Mouse (Mus musculus): ENCODE measurements around the gene Ptpru.

Gene Ptpru

GRCm38 (mm10) chr4:131781023-131781422 is 57.1 kb downstream of the Ptpru start:
- DNase-seq: no peak

GRCm38 (mm10) chr4:131778616-131779275 is 59.3 kb downstream of the Ptpru start:
- DNase-seq: peak; percentile 79

GRCm38 (mm10) chr4:131771384-131771783 is 66.7 kb downstream of the Ptpru start:
- no peak for DNase-seq

GRCm38 (mm10) chr4:131763911-131764310 is 74.2 kb downstream of the Ptpru start:
- DNase-seq: no peak

- DNase-seq: no peak
Measured at GRCm38 (mm10) chr4:131763479-131763878, 74.6 kb downstream of the Ptpru start.

GRCm38 (mm10) chr4:131762211-131762784 is 75.8 kb downstream of the Ptpru start:
- no peak for DNase-seq

GRCm38 (mm10) chr4:131752204-131752837 is 85.8 kb downstream of the Ptpru start:
- DNase-seq: no peak

GRCm38 (mm10) chr4:131751561-131751960 is 86.5 kb downstream of the Ptpru start:
- DNase-seq: no peak

- DNase-seq: no peak
Measured at GRCm38 (mm10) chr4:131749802-131750201, 88.3 kb downstream of the Ptpru start.

GRCm38 (mm10) chr4:131744685-131745043 is 93.4 kb downstream of the Ptpru start:
- no peak for DNase-seq

- DNase-seq: no peak
Measured at GRCm38 (mm10) chr4:131743831-131744684, 94.0 kb downstream of the Ptpru start.

- no peak for DNase-seq
Measured at GRCm38 (mm10) chr4:131743031-131743430, 95.1 kb downstream of the Ptpru start.

GRCm38 (mm10) chr4:131740621-131741020 is 97.5 kb downstream of the Ptpru start:
- no peak for DNase-seq

GRCm38 (mm10) chr4:131728628-131729027 is 109.5 kb downstream of the Ptpru start:
- no peak for DNase-seq

- DNase-seq: peak; percentile 66
Measured at GRCm38 (mm10) chr4:131723415-131724080, 114.5 kb downstream of the Ptpru start.

- peak; percentile 21 for DNase-seq
Measured at GRCm38 (mm10) chr4:131722121-131722841, 115.8 kb downstream of the Ptpru start.

- DNase-seq: no peak
Measured at GRCm38 (mm10) chr4:131719151-131719550, 118.9 kb downstream of the Ptpru start.
